Mouse (Mus musculus): Measurements from ENCODE around the gene Dpp7. TPM values are rescaled to one million over a fixed set of nuclear protein-coding genes. Genes with fewer than 3 reads are reported as not detected.

Dpp7 gene
- total RNA-seq (2012; rRNA removed) (21.0 and 36.0 TPM in 2 replicates), total RNA-seq (2014; rRNA removed) (16.2 and 19.4 TPM in 2 replicates), polyA plus RNA-seq (2012; ENCODE audit: insufficient read length, low read depth) (20.9 and 22.7 TPM in 2 replicates)

DNA sequence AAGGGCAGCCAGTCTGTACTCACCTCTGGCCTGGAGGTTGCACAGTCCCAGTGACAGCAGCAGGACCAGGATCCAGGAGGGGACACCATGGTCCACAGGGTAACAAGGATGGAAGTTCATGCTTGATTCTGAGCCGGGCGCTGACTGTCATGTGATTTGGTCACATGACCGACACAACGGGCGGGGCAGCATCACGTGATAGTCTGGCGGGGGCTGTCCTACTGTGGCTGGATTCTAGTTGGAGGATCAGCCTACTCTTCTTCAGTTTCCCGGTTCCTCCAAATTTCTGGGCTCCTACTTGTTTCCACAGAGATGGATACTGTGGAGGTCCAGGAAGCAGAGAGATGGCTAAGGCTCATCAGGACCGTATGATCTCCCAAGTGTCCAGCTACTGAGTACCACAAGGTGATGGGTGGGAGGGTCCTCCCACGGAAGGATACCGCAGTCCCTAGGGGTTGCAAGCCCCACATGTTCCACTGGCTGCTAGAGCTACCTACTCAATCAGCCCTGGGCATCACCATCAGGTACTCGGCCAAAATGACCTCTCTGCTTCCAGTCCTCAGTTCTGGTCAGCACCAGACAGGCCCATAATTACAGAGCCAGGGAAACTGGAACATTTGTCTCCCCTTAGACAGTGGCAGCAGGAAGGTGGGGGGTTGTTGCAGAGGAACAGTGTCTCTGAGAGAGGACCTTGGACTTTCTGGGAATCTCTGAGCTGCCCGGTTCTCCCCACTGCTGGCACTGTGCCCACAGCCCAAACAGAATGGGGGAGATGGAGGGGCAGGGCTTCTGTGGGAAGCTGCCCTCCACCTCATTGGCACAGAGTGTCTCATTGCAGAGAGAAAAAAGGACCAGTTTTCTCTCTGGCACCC lies at the start of gene Dpp7:
TSS of gene Dpp7 (minus strand) at position 152 of the 872 bp plus-strand sequence.
- dilution Hi-C loops (cut with MboI; ENCODE audit: extremely low pct_ligation_motif_present, extremely low pct_unique_long_range_greater_than_20kb, low sequenced_read_pairs) (no loop called here), in situ Hi-C loops (cut with MboI; ENCODE audit: low pct_ligation_motif_present, low pct_unique_long_range_greater_than_20kb, low sequenced_read_pairs) (no loop called here)
- Histone ChIP-seq H3K4me2 (ENCODE audit: insufficient read depth, low read depth, poor library complexity, severe bottlenecking) (peak within 1 kb of the TSS; percentile 84), H3K27me3 (replicated peaks) (no peaks in the 10 kb centered on the region), H3K9me3 (replicated peaks; ENCODE audit: low read length) (no peaks in the 10 kb centered on the region), H3K4me3 (replicated peaks in 1 of 3; ENCODE audit: low read depth in 2 of 3, low read length in 2 of 3, poor library complexity in 1 of 3) (peak within 1 kb of the TSS; percentile 67 to 91 (median 81)), H3K36me3 (replicated peaks in 1 of 2; ENCODE audit: control insufficient read depth in 1 of 2, insufficient read depth in 1 of 2, low read length in 1 of 2) (peaks cover 32 to 62% of the 10 kb centered on the region in 2 experiments), H3K79me2 (replicated peaks; ENCODE audit: control insufficient read depth, extremely low read depth, insufficient read depth, poor library complexity, severe bottlenecking) (no peaks in the 10 kb centered on the region), H3K4me1 (ENCODE audit: control insufficient read depth in 1 of 2, insufficient read depth in 2 of 2) (peaks cover 9 to 30% of the 10 kb centered on the region in 2 experiments), H3K9ac (ENCODE audit: insufficient read depth, low read depth) (peak within 1 kb of the TSS; percentile 46), H3K27ac (ENCODE audit: insufficient read depth, low read depth) (no peak within 1 kb of the TSS)
- peak; percentile 90 for DNase-seq (ENCODE audit: extremely low read depth)
- peak; percentile 91 for TF ChIP-seq MXI1 (IDR thresholded peaks at IDR 0.05; ENCODE audit: low read depth, low read length)
- TF ChIP-seq RAD21 (IDR thresholded peaks at IDR 0.05; ENCODE audit: low read depth, low read length): no peak
- no peak for TF ChIP-seq SMC3 (IDR thresholded peaks at IDR 0.05; ENCODE audit: low read depth, low read length)
- TF ChIP-seq E2F4 (IDR thresholded peaks at IDR 0.05; ENCODE audit: insufficient replicate concordance, low read depth, low read length): no peak
- peak; percentile 39; the same call in 1 of the 2 replicates for TF ChIP-seq EP300 (IDR thresholded peaks at IDR 0.05; ENCODE audit: low read length)
- TF ChIP-seq ZC3H11A (IDR thresholded peaks at IDR 0.05; ENCODE audit: low read depth, low read length): no peak
- no peak for TF ChIP-seq CHD1 (IDR thresholded peaks at IDR 0.05; ENCODE audit: low read depth, low read length)
- no peak for TF ChIP-seq JUND (conservative IDR thresholded peaks at IDR 0.05; ENCODE audit: low read depth, low read length)
- TF ChIP-seq GABPA (IDR thresholded peaks at IDR 0.05; ENCODE audit: insufficient replicate concordance, low read depth, low read length): no peak
- TF ChIP-seq HCFC1 (IDR thresholded peaks at IDR 0.05; ENCODE audit: low read depth, low read length): peak; percentile 75
- TF ChIP-seq CHD2 (IDR thresholded peaks at IDR 0.05; ENCODE audit: low read length): 0 out of 2 replicates have a peak, but pooled peaks have one; percentile 17
- TF ChIP-seq MYC (IDR thresholded peaks at IDR 0.05; ENCODE audit: low read depth, low read length): no peak
- no peak for TF ChIP-seq RCOR1 (conservative IDR thresholded peaks at IDR 0.05; ENCODE audit: low read depth, low read length)
- TF ChIP-seq MAFK (IDR thresholded peaks at IDR 0.05; ENCODE audit: insufficient replicate concordance, low read length): no peak
- TF ChIP-seq USF2 (conservative IDR thresholded peaks at IDR 0.05; ENCODE audit: low read depth, low read length): peak; percentile 100
- TF ChIP-seq MAZ (IDR thresholded peaks at IDR 0.05; ENCODE audit: low read depth, low read length): peak; percentile 91
- peak; percentile 4; the same call in 1 of the 2 replicates for TF ChIP-seq ZKSCAN1 (IDR thresholded peaks at IDR 0.05; ENCODE audit: borderline replicate concordance, low read depth, low read length)
- peak; percentile 96 for TF ChIP-seq MAX (IDR thresholded peaks at IDR 0.05; ENCODE audit: low read length)
- peak; percentile 98 for TF ChIP-seq USF1 (IDR thresholded peaks at IDR 0.05; ENCODE audit: low read depth, low read length)
- TF ChIP-seq BHLHE40 (IDR thresholded peaks at IDR 0.05; ENCODE audit: low read depth, low read length): peak; percentile 95
- TF ChIP-seq UBTF (IDR thresholded peaks at IDR 0.05; ENCODE audit: low read depth, low read length): no peak
- TF ChIP-seq POLR2A (IDR thresholded peaks at IDR 0.05; ENCODE audit: low read depth, low read length): no peak; the same call in 1 of the 2 replicates
- TF ChIP-seq ETS1 (conservative IDR thresholded peaks at IDR 0.05; ENCODE audit: low read depth, low read length): no peak
- no peak for TF ChIP-seq ZMIZ1 (IDR thresholded peaks at IDR 0.05; ENCODE audit: low read depth, low read length)
- no peak for TF ChIP-seq NRF1 (IDR thresholded peaks at IDR 0.05; ENCODE audit: low read depth, low read length)
- no peak for TF ChIP-seq ZNF384 (IDR thresholded peaks at IDR 0.05; ENCODE audit: low read depth, low read length)
- TF ChIP-seq MEF2A (IDR thresholded peaks at IDR 0.05; ENCODE audit: borderline replicate concordance, low read depth, low read length): 0 out of 2 replicates have a peak, but pooled peaks have one; percentile 10
- TF ChIP-seq POLR2AphosphoS2 (IDR thresholded peaks at IDR 0.05; ENCODE audit: low read depth, low read length): no peak
- no peak for TF ChIP-seq CTCF (conservative IDR thresholded peaks at IDR 0.05 in 1 of 2, IDR thresholded peaks at IDR 0.05 in 1 of 2; ENCODE audit: low read depth in 2 of 2, low read length in 2 of 2)
- no peak for TF ChIP-seq PAX5 (IDR thresholded peaks at IDR 0.05; ENCODE audit: low read length)
- TF ChIP-seq IRF4 (IDR thresholded peaks at IDR 0.05; ENCODE audit: low read depth, low read length): peak; percentile 13; the same call in 1 of the 2 replicates
- TF ChIP-seq SIN3A (IDR thresholded peaks at IDR 0.05; ENCODE audit: low read length): peak; percentile 99
- TF ChIP-seq TCF12 (IDR thresholded peaks at IDR 0.05; ENCODE audit: low read depth, low read length): 0 out of 2 replicates have a peak, but pooled peaks have one; percentile 3
- no peak for TF ChIP-seq JUN (IDR thresholded peaks at IDR 0.05; ENCODE audit: insufficient read depth, low read depth, low read length)
- no peak for TF ChIP-seq NELFE (IDR thresholded peaks at IDR 0.05; ENCODE audit: low read depth, low read length)
- TF ChIP-seq KAT2A (IDR thresholded peaks at IDR 0.05; ENCODE audit: insufficient replicate concordance, low read length): 0 out of 2 replicates have a peak, but pooled peaks have one; percentile 37
- TF ChIP-seq TBP (conservative IDR thresholded peaks at IDR 0.05; ENCODE audit: low read depth, low read length): 0 out of 2 replicates have a peak, but pooled peaks have one; percentile 13

All from CH12.LX (cell line).